Mouse (Mus musculus) gastrocnemius, postnatal 25 days (tissue): ENCODE measurements around the gene Zfhx3. TPM values are rescaled to one million over a fixed set of nuclear protein-coding genes. Genes with fewer than 3 reads are reported as not detected.
A peak's percentile ranks its signal among the peaks of the same experiment; 100 is the strongest.

Source experiments
- DNase-seq: peaks from one replicate; pipeline ENCODE4 v3.0.0; 2022
- total RNA-seq, 2 experiments: library from RNA; stranded (reverse); gene quantifications; 1 replicate in 1 of 2; 2 replicates in 1 of 2; pipeline ENCODE4 v1.2.3; 2021

The Zfhx3 gene
- total RNA-seq, 2 experiments from 2014 or later: 11.9 to 13.3 TPM

DNA sequence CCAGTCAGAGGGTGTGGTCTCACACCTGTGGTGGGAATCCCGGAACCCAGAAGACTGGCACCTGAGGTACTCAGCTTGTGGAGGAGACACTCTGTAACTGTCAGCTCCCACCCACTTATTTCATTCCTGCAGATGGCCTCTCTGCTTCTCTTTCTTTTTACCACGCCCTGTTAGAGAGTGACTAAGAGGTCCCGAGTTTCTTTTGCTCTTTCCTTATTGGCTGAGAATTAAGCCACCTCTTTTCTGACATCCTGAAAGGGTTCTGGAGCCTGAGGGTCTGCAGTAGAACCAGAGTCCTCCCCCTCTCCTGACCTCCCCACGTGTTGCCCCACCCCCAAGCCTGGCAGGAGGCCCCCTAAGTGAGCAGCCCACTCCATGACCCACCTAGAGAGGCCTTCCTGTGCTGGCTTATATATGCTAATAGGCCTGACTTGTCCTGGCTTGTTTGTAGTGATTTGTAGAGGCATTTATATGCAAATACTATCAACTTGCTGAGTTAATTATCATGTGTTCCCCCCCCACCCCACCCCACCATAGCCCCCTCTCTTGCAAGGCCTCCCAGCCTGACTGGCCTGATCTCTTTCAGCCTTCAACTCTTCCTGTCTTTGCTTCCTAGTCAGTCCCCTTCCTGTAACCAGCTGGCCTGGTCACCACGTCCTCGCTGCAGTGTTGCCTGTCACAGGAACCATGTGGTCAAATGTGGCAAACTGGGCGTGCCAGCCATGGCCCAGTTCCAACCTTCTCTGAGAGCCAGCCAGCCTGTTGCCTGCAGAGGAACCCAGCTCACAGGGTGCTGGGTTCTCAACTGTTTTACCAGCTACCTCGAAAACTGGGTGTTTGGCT, 780.4 kb downstream of the Zfhx3 start:
- peak; percentile 82 for DNase-seq

GRCm38 (mm10) chr8:108723636-108724035, 781.2 kb downstream of the Zfhx3 start:
- DNase-seq: no peak

GRCm38 (mm10) chr8:108724818-108725506, 782.5 kb downstream of the Zfhx3 start:
- no peak for DNase-seq

- no peak for DNase-seq
Observed at GRCm38 (mm10) chr8:108725631-108726030, 783.2 kb downstream of the Zfhx3 start.

GRCm38 (mm10) chr8:108726541-108727241, 784.2 kb downstream of the Zfhx3 start:
- DNase-seq: no peak

GRCm38 (mm10) chr8:108729169-108729568, 786.7 kb downstream of the Zfhx3 start:
- no peak for DNase-seq

GRCm38 (mm10) chr8:108729667-108730329, 787.4 kb downstream of the Zfhx3 start:
- DNase-seq: no peak

DNA sequence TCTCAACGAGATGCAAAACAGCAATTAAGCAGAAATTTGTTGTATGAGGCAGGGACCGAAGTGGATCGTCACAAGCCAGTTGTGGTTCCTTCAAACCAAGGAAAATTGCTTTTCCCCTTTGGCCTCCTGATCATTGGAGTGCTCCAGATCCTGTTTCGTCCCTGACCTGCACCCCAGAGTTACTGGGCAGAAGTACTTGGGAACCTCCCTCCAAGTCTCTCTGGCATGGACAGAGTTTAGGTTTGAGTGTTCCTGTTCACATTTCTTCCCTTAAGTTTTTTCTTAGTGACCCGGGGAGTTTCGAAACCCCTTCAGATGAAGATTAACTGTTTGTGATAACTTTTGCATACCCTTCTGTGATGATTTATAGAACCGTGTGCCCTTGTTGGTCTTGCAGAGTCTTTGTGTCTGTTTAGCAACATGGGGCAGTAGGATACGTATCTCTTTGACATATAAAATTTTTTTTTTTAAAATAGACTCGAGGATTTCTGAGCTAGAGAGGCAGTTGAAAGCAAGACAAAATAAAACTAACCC, 788.5 kb downstream of the Zfhx3 start:
- no peak for DNase-seq

DNA sequence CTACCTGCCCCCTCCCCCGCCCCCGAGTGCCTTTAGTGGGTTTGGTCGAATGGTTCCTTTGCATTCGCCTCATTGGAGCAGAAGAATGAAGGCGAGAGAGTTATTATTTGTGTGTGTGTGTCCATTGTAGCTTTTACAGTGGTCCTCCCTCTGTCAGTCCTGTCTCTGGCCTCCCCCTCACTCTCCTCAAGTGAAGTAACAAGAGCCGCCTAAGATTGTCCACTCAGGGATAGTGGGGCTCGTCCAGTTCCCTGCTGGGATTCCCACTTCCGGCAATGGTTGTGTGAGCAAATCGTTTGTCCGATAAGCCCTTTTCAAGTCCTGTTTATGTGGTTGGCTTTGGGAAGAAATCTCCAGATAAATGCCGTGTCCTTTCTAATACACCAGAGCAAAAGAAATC, 790.1 kb downstream of the Zfhx3 start:
- no peak for DNase-seq

- DNase-seq: no peak
Observed at GRCm38 (mm10) chr8:108733385-108733784, 790.9 kb downstream of the Zfhx3 start.

DNA sequence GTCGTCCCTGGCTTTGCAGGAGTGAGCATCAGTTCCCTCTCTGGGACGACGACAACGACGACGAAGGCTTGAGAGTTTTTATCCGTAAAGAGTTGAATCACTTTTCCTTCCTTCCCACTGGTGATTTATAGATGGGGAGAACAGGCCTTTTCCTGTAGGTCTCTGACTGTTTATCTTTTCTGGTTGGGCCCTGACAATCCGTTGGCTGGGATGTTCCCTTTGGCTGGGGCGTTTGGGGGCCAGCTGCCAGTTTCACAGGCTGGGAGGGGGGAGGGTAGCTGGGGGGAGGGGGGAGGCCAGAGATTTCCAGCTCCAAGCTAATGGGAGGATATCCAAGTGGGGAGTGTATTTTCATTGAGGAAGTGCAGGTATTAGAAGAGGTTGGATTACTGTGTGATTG, 794.0 kb downstream of the Zfhx3 start:
- DNase-seq: no peak

GRCm38 (mm10) chr8:108738179-108738578, 795.7 kb downstream of the Zfhx3 start:
- no peak for DNase-seq

- DNase-seq: no peak
Observed at GRCm38 (mm10) chr8:108739517-108739916, 797.1 kb downstream of the Zfhx3 start.

- DNase-seq: no peak
Observed at GRCm38 (mm10) chr8:108740443-108740842, 798.0 kb downstream of the Zfhx3 start.

DNA sequence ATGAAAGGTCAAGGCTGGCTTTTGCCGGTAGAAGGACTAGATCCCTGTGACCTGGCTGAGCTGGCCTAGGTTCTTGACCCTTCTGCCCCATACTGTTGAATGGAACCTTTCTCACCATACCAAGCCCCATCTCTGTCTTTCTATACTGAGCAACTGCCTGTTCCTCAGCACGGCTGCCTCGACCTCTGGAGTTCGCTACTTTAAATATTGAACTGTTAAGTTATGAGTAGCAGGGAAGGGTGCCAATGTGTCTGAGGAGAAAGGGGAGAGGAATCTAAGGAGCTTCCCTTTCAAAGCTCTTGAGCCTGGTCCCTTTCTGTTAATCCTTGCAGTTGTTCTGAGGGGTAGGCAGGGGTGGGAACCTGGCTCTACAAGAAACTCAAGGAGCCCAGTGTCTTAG, 799.2 kb downstream of the Zfhx3 start:
- DNase-seq: no peak

GRCm38 (mm10) chr8:108742465-108742864, 800.0 kb downstream of the Zfhx3 start:
- no peak for DNase-seq

GRCm38 (mm10) chr8:108743238-108743637, 800.8 kb downstream of the Zfhx3 start:
- peak; percentile 62 for DNase-seq

GRCm38 (mm10) chr8:108745551-108745950, 803.1 kb downstream of the Zfhx3 start:
- no peak for DNase-seq

- no peak for DNase-seq
Observed at GRCm38 (mm10) chr8:108748095-108748494, 805.7 kb downstream of the Zfhx3 start.

- DNase-seq: peak; percentile 45
Observed at GRCm38 (mm10) chr8:108748851-108749376, 806.5 kb downstream of the Zfhx3 start.

GRCm38 (mm10) chr8:108750806-108751205, 808.4 kb downstream of the Zfhx3 start:
- DNase-seq: peak; percentile 31

- DNase-seq: no peak
Observed at GRCm38 (mm10) chr8:108754556-108754955, 812.1 kb downstream of the Zfhx3 start.
